ENCODE assay signal across 8 mouse cellular contexts in the genomic region with DNA sequence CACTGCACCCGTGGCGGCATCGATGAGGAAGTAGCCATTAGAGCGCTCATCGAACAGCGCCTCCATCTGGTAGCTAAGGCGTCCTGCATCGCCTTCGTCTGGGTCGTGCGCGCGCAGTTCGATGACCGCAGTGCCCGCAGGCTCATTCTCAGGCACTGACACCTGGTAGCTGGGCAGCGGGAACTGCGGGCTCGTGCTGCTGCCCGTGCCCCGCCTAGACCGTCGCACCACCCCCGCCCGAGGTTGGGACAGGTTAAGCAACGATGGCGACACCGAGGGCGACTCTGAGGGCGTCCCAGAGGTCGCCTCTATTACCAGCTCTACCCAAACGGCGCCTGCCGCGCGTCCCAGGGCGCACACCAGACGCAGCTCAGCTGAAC. TPM values are rescaled to one million over a fixed set of nuclear protein-coding genes. Genes with fewer than 3 reads are reported as not detected.
A peak's percentile ranks its signal among the peaks of the same experiment; 100 is the strongest.
DNase-seq lines count a peak whose midpoint lies in the region; ATAC-seq and TF ChIP-seq lines count a peak whose summit lies in the region.

No protein-coding gene starts in this region.

- TF ChIP-seq CTCF in lung, embryonic 14.5 days (IDR thresholded peaks at IDR 0.05; ENCODE audit: low read depth): peak; percentile 85
- TF ChIP-seq CTCF in olfactory bulb, adult 2 months (IDR thresholded peaks at IDR 0.05; ENCODE audit: insufficient read depth, low read depth, low read length): peak; percentile 24; the same call in 1 of the 2 replicates

- peaks cover 16% of the 10 kb centered on the region; the same call in 1 of the 2 replicates for H3K36me3 ChIP-seq in embryonic facial prominence, embryonic 14.5 days (ENCODE audit: control insufficient read depth, insufficient read depth, low read length)
- no peaks in the 10 kb centered on the region for H3K36me3 ChIP-seq in intestine, embryonic 15.5 days
- H3K36me3 ChIP-seq in lung, embryonic 14.5 days (ENCODE audit: insufficient read depth): peaks cover 19% of the 10 kb centered on the region

- no peak for ATAC-seq in embryonic facial prominence, embryonic 14.5 days (ENCODE audit: low read depth)
- no peak for ATAC-seq in intestine, embryonic 15.5 days
- no peak for ATAC-seq in lung, embryonic 14.5 days (ENCODE audit: insufficient read depth)

- 3% methylated on average over 29 of the region's 38 CpGs for WGBS in embryonic facial prominence, embryonic 14.5 days
- 2% methylated on average over 38 of the region's 38 CpGs for WGBS in intestine, embryonic 15.5 days
- WGBS in lung, embryonic 14.5 days: under 1% methylated on average over 38 of the region's 38 CpGs
- WGBS in olfactory bulb, adult 2 months: 2% methylated on average over 38 of the region's 38 CpGs

- H3K9me3 ChIP-seq in embryonic facial prominence, embryonic 14.5 days (ENCODE audit: control insufficient read depth, low read length): peaks cover 11% of the 10 kb centered on the region; the same call in 1 of the 2 replicates
- no peaks in the 10 kb centered on the region for H3K9me3 ChIP-seq in intestine, embryonic 15.5 days
- peaks cover 13% of the 10 kb centered on the region; the same call in 1 of the 2 replicates for H3K9me3 ChIP-seq in lung, embryonic 14.5 days (ENCODE audit: low read depth, low read length)

- peaks cover 4% of the 10 kb centered on the region; the same call in 1 of the 2 replicates for H3K4me1 ChIP-seq in embryonic facial prominence, embryonic 14.5 days (ENCODE audit: control insufficient read depth, insufficient read depth, low read length)
- H3K4me1 ChIP-seq in intestine, embryonic 15.5 days (replicated peaks): peaks cover 13% of the 10 kb centered on the region
- H3K4me1 ChIP-seq in lung, embryonic 14.5 days (ENCODE audit: insufficient read depth): no peaks in the 10 kb centered on the region
- H3K4me1 ChIP-seq in olfactory bulb, adult 2 months (ENCODE audit: control insufficient read depth, insufficient read depth, low read length): peaks cover 21% of the 10 kb centered on the region

- peak; percentile 46 for DNase-seq in right cerebral cortex, postnatal 14 days
- no peak for DNase-seq in right cerebral cortex, postnatal 36 days (ENCODE audit: low spot score in 2 of 2)
- no peak for DNase-seq in embryonic facial prominence, embryonic 14.5 days (ENCODE audit: low spot score)
- peak; percentile 75 for DNase-seq in lung, embryonic 14.5 days
- no peak for DNase-seq in yolk sac, embryonic 10.5 days (ENCODE audit: low spot score)
- no peak for DNase-seq in spleen, postnatal 36 days (ENCODE audit: low spot score in 2 of 2)

- H3K27ac ChIP-seq in embryonic facial prominence, embryonic 14.5 days (replicated peaks; ENCODE audit: low read depth, low read length): no peak overlapping the region
- H3K27ac ChIP-seq in intestine, embryonic 15.5 days: no peak overlapping the region
- peak overlapping the region; percentile 88 for H3K27ac ChIP-seq in lung, embryonic 14.5 days (ENCODE audit: low read depth)
- H3K27ac ChIP-seq in olfactory bulb, adult 2 months (ENCODE audit: insufficient read depth, low read depth, low read length): no peak overlapping the region

- H3K27me3 ChIP-seq in embryonic facial prominence, embryonic 14.5 days (replicated peaks; ENCODE audit: control insufficient read depth, insufficient read depth, low read length): peaks cover 25% of the 10 kb centered on the region
- H3K27me3 ChIP-seq in intestine, embryonic 15.5 days (replicated peaks): peaks cover 37% of the 10 kb centered on the region
- H3K27me3 ChIP-seq in lung, embryonic 14.5 days (ENCODE audit: insufficient read depth, low read length): peaks cover 32% of the 10 kb centered on the region

- peak overlapping the region; percentile 69 for H3K9ac ChIP-seq in embryonic facial prominence, embryonic 14.5 days (ENCODE audit: low read depth, low read length)
- peak overlapping the region; percentile 41; the same call in 1 of the 2 replicates for H3K9ac ChIP-seq in intestine, embryonic 15.5 days
- H3K9ac ChIP-seq in lung, embryonic 14.5 days: peak overlapping the region; percentile 64

- TF ChIP-seq POLR2A in olfactory bulb, adult 2 months (IDR thresholded peaks at IDR 0.05; ENCODE audit: insufficient read depth, low read depth, low read length): no peak

- peak overlapping the region; percentile 87 for H3K4me2 ChIP-seq in embryonic facial prominence, embryonic 14.5 days (ENCODE audit: low read depth, low read length)
- peak overlapping the region; percentile 95 for H3K4me2 ChIP-seq in intestine, embryonic 15.5 days (replicated peaks)
- peak overlapping the region; percentile 86 for H3K4me2 ChIP-seq in lung, embryonic 14.5 days

- peak overlapping the region; percentile 66 for H3K4me3 ChIP-seq in embryonic facial prominence, embryonic 14.5 days (ENCODE audit: low read depth, low read length)
- H3K4me3 ChIP-seq in intestine, embryonic 15.5 days (replicated peaks): peak overlapping the region; percentile 57
- H3K4me3 ChIP-seq in lung, embryonic 14.5 days (ENCODE audit: low read depth, low read length): peak overlapping the region; percentile 61
- H3K4me3 ChIP-seq in olfactory bulb, adult 2 months (ENCODE audit: insufficient read depth, low read depth, low read length): peak overlapping the region; percentile 40

RNA-seq across cellular contexts. Expression of a gene that starts 0.8 kb away (rescaled TPM):
- polyA plus RNA-seq in embryonic facial prominence, embryonic 14.5 days (2014; fragmentation: Nextera tagmentation; extraction: Ambion mirVana): 5.5 TPM in 2 replicates
- 1.1 TPM in 2 replicates for polyA plus RNA-seq in intestine, embryonic 15.5 days (2015; fragmentation: Nextera tagmentation; extraction: Ambion mirVana)
- 9.0 and 9.9 TPM in 2 replicates for polyA plus RNA-seq in lung, embryonic 14.5 days (2014; fragmentation: Nextera tagmentation; extraction: Ambion mirVana)
- polyA plus RNA-seq in olfactory bulb, adult 2 months (2012; ENCODE audit: insufficient read depth, insufficient read length, low replicate concordance, missing spikeins): not detected in 2 replicates

RNA-seq across cellular contexts. Expression of a gene that starts 24.7 kb away (rescaled TPM):
- 7.6 and 10.8 TPM in 2 replicates for polyA plus RNA-seq in embryonic facial prominence, embryonic 14.5 days (2014; fragmentation: Nextera tagmentation; extraction: Ambion mirVana)
- polyA plus RNA-seq in intestine, embryonic 15.5 days (2015; fragmentation: Nextera tagmentation; extraction: Ambion mirVana): 12.4 and 13.6 TPM in 2 replicates
- 8.6 and 9.8 TPM in 2 replicates for polyA plus RNA-seq in lung, embryonic 14.5 days (2014; fragmentation: Nextera tagmentation; extraction: Ambion mirVana)
- polyA plus RNA-seq in olfactory bulb, adult 2 months (2012; ENCODE audit: insufficient read depth, insufficient read length, low replicate concordance, missing spikeins): not detected in 2 replicates

Comparison
In these comparisons a context has a peak if more than half of its experiments do, and no peak if none do; other contexts are left out.
1. DNase-seq: peak in right cerebral cortex, postnatal 14 days (single experiment) and lung, embryonic 14.5 days (single experiment); none in right cerebral cortex, postnatal 36 days (0 of 2), embryonic facial prominence, embryonic 14.5 days (single experiment), yolk sac, embryonic 10.5 days (single experiment) and spleen, postnatal 36 days (0 of 2).
2. Peak in every context shown above with its lines, with median percentiles within 50 percentile points of each other: H3K4me2 ChIP-seq, H3K4me3 ChIP-seq and H3K9ac ChIP-seq.